Mouse (Mus musculus): Measurements from ENCODE around the gene Cdk2ap2.

- no peak for TF ChIP-seq CTCF (IDR thresholded peaks at IDR 0.05; ENCODE audit: low read depth)
- no peak for TF ChIP-seq EP300 (IDR thresholded peaks at IDR 0.05; ENCODE audit: low read depth)
Observed at GRCm38 (mm10) chr19:4066280-4066679, 30.7 kb upstream of the Cdk2ap2 start.

Measured in liver, embryonic 14.5 days (tissue).